Mouse (Mus musculus) left cerebral cortex, postnatal 10 days (tissue): ENCODE results near the gene Eif5a. TPM values are rescaled to one million over a fixed set of nuclear protein-coding genes. Genes with fewer than 3 reads are reported as not detected.
A peak's percentile ranks its signal among the peaks of the same experiment; 100 is the strongest.

Experiments used
- DNase-seq, 2 experiments: peaks; one replicate each; pipeline ENCODE4 v3.0.0; 2021 to 2022; ENCODE audit warnings: low spot score in 2 of 2, mixed read lengths in 1 of 2; ENCODE audit errors: extremely low spot score in 1 of 2
- intact Hi-C: fragments of 180-260 bp; cut with DNase I; formaldehyde crosslinking; loops from one replicate; pipeline ENCODE4 v1.15.1; 2025
- total RNA-seq, 2 experiments: library from RNA; stranded (reverse); gene quantifications; 2 replicates each; pipeline ENCODE4 v1.2.3; 2021

Eif5a gene
- total RNA-seq, 2 experiments from 2014 or later, result 525 to 535 TPM

- intact Hi-C loops, result loop anchor here (2.0 kb wide), 1 partner anchor 13 kb away; the partner anchor contains the start of gene Ybx2
- peak; percentile 61 to 91 for DNase-seq
These were observed 26.5 kb upstream of the Eif5a start, which contains the start of gene Slc2a4 for GRCm38 (mm10) chr11:69948066-69948762. TSS of gene Slc2a4 (minus strand) at chr11:69948188.

- intact Hi-C loops, result loop anchor here (2.0 kb wide), 1 partner anchor 13 kb away; the partner anchor contains the start of gene Ybx2
- peak in 1 of 2 experiments; percentile 47 for DNase-seq
These were observed 25.7 kb upstream of the Eif5a start for GRCm38 (mm10) chr11:69947337-69948065.

- DNase-seq, result no peak
- intact Hi-C loops, result no loop called here
These were observed 24.5 kb upstream of the Eif5a start for GRCm38 (mm10) chr11:69945997-69946891.

GRCm38 (mm10) chr11:69945216-69945615 lies 23.5 kb upstream of the Eif5a start:
- DNase-seq, result no peak
- intact Hi-C loops, result no loop called here

DNA sequence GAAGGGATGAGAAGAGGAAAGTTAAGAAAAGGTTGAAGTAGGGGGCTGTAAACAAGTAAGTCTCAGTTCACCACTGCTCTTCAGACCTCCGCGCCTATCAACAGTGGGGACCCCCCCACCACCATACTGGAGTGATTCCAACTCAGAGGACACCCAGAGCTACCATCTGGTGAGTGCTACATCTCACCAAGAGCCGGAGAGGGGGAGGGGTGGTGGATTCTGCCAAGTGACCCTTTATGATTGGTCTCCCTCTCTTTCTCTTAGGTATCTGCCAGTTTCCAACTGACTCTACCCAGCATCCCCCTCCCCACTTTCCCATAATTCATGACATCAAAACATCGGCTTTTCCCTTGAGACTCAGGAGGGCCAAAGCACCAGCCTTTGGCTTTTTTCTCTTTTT lies 19.2 kb upstream of the Eif5a start:
- intact Hi-C loops, result no loop called here
- DNase-seq, result no peak

- intact Hi-C loops, result loop anchor here (10.0 kb wide), 1 partner anchor 275 kb away; the partner anchor contains the start of gene Slc16a11
- no peak for DNase-seq
These were observed 18.0 kb upstream of the Eif5a start for GRCm38 (mm10) chr11:69939731-69940130.

DNA sequence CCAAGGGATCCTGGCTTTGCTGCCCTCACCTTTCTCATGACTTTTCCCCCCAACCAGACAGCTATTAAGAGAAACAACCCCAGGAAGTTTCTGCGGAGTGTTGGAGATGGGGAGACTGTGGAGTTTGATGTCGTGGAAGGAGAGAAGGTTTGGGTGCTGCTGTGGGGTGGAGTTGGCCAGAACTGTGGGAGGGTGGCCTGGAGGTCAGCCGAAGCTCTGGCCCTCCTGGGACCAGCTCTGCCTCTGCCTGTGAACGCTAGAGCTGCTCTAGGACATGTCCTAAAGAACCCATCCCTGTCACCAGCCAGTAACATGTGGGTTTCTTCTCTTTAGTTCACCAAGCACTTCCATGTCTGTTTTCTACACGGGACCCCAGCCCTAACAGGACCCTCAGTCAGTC lies 17.4 kb upstream of the Eif5a start:
- intact Hi-C loops, result loop anchor here (10.0 kb wide), 1 partner anchor 276 kb away; the partner anchor contains the start of gene Slc16a11
- no peak for DNase-seq

DNA sequence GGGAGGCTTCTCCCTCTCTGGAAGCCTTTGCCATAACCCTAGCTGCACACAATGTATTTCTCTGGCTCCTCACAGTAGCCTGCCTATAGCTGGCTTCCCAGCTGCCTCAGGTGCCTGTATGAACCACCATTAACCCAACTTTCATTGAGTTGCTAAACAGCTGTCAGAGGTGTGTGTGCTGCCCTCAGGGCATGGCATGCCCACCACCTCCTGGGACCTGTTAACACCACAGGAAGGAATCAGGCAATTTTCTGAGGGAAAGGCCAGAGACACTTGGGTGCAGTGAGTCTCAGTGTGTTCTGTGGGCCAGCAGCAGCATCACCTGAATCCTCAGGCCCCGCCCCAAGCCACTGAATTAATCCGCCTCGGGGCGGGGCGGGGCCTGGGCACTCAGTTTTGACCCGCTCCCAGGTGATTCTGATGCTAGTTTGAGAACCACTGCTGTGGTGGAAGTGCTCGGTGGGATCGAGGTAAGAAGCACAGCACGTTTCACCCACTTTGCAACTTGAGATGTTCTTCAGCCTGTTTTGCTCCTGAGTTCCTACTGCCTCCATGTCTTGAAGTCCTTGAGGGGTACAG lies 16.7 kb upstream of the Eif5a start:
- no peak for DNase-seq
- intact Hi-C loops, result loop anchor here (10.0 kb wide), 1 partner anchor 276 kb away; the partner anchor contains the start of gene Slc16a11

- DNase-seq, result no peak
- intact Hi-C loops, result loop anchor here (10.0 kb wide), 1 partner anchor 277 kb away; the partner anchor contains the start of gene Slc16a11
These were observed 16.1 kb upstream of the Eif5a start for GRCm38 (mm10) chr11:69937834-69938233.

GRCm38 (mm10) chr11:69937385-69937784 lies 15.6 kb upstream of the Eif5a start:
- DNase-seq, result peak in 1 of 2 experiments; percentile 41
- intact Hi-C loops, result loop anchor here (10.0 kb wide), 1 partner anchor 277 kb away; the partner anchor contains the start of gene Slc16a11

GRCm38 (mm10) chr11:69936714-69937347 lies 15.1 kb upstream of the Eif5a start:
- intact Hi-C loops, result loop anchor here (10.0 kb wide), 1 partner anchor 278 kb away; the partner anchor contains the start of gene Slc16a11
- no peak for DNase-seq

- DNase-seq, result peak in 1 of 2 experiments; percentile 61
- intact Hi-C loops, result loop anchor here (10.0 kb wide), 1 partner anchor 279 kb away; the partner anchor contains the start of gene Slc16a11
These were observed 14.4 kb upstream of the Eif5a start for GRCm38 (mm10) chr11:69936156-69936555.

DNA sequence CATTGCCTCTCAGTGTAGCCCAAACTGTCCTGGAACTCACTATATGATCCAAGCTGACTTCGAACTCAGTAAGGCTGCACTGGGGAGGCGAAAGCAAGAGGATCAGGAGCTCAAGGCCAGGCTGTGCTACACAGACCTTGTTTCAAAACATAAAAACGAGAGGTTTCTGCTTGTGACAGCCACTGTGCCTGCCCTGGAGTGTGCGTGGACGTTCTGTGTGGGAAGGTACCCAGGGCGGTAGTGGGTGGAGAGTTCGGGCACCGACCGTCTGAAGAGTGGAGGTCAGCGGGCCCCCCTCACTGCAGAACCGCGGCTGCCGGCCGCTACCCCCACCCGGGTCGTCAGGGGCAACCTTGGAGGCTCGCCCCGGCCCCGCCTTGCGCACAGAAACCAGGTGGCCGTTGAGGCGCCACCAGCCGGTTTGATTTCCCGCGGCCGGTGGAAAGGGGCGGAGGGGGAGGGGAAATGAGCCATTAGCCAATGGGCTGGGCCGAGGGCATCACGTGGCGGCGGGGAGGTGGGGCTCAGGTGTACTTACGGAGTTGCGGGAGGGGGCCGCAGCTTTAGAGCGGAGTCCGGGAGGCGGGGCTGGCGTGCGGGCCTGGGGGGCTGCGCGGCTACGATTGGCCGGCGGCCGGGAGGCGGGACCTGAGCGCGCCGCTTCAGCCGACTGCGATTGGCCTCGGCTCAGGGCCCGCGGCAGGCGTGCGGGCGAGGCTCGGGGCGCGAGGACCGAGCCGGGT lies 13.6 kb upstream of the Eif5a start, which contains the start of gene Ybx2:
TSS of gene Ybx2 (plus strand) at position 660 of the 743 bp plus-strand sequence.
- peak; percentile 82 to 91 for DNase-seq

GRCm38 (mm10) chr11:69934681-69935080 lies 12.9 kb upstream of the Eif5a start:
- DNase-seq, result no peak
- intact Hi-C loops, result loop anchor here (2.0 to 10.0 kb wide), 2 partner anchors 14 to 280 kb away; partner anchors contain the start of genes Slc16a11 and Slc2a4

More for the DNA sequence above, 13.6 kb upstream of the Eif5a start, which contains the start of gene Ybx2:
- intact Hi-C loops, result loop anchor here (2.0 to 10.0 kb wide), 2 partner anchors 13 to 279 kb away; partner anchors contain the start of genes Slc16a11 and Slc2a4

DNA sequence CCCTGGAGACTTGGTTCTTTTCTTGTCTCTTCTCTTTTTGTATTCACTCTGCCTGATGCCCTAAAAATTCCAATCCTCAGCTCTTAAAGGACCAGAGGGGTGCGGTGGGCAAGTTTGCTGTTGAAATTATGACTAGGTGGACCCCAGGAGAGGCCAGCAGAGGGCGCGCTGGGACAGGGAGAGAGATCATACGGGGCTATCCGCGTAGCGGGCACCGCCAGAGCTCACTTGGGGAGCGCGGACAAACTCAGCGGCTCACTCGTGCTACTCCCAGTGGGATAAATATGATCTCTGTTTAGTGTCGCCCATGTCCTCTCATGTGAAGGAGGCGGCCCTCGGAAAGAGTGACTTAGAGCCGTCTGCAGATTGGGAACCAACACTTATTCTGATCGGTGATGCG lies 12.4 kb upstream of the Eif5a start:
- DNase-seq, result peak; percentile 83 to 94
- intact Hi-C loops, result loop anchor here (2.0 to 10.0 kb wide), 2 partner anchors 15 to 281 kb away; partner anchors contain the start of genes Slc16a11 and Slc2a4

GRCm38 (mm10) chr11:69933066-69933465 lies 11.3 kb upstream of the Eif5a start:
- intact Hi-C loops, result loop anchor here (10.0 kb wide), 1 partner anchor 282 kb away; the partner anchor contains the start of gene Slc16a11
- DNase-seq, result no peak
